Mouse (Mus musculus) embryonic facial prominence, embryonic 11.5 days (tissue): Measurements from ENCODE around the gene Tex10. TPM values are rescaled to one million over a fixed set of nuclear protein-coding genes. Genes with fewer than 3 reads are reported as not detected.
"Not testable (repeated sequence)": the region's sequence is repeated elsewhere in the genome, so short reads cannot be mapped to it uniquely, and the experiment has no call there.

Experiments
- ATAC-seq: fragments of 200-750 bp; cut with Nextera tagmentation; replicated peaks from 2 replicates; pipeline ENCODE4 v1.8.0; 2017; ENCODE audit warnings: low read depth; ENCODE audit not compliant: insufficient number of reproducible peaks, low FRiP score, low TSS enrichment
- DNase-seq: peaks from one replicate; pipeline ENCODE4 v3.0.0-alpha.2; 2015; ENCODE audit warnings: low spot score
- H3K27ac ChIP-seq: fragments of 300-500 bp; sonication (generic); replicated peaks from 2 replicates; pipeline ENCODE4 v1.5.1; 2014; ENCODE audit warnings: mild to moderate bottlenecking, low read depth, low read length, control low read depth
- H3K27me3 ChIP-seq: fragments of 300-500 bp; sonication (generic); 2 replicates; pipeline ENCODE4 v1.6.1; 2014; ENCODE audit warnings: mild to moderate bottlenecking, low read length, moderate library complexity, mixed read lengths; ENCODE audit not compliant: control insufficient read depth, insufficient read depth
- H3K36me3 ChIP-seq: fragments of 300-500 bp; sonication (generic); replicated peaks from 2 replicates; pipeline ENCODE4 v1.6.1; 2014; ENCODE audit warnings: low read depth, mild to moderate bottlenecking, low read length, moderate library complexity, mixed read lengths; ENCODE audit not compliant: control insufficient read depth, insufficient read depth
- H3K4me1 ChIP-seq: fragments of 300-500 bp; sonication (generic); 2 replicates; pipeline ENCODE4 v1.6.1; 2014; ENCODE audit warnings: low read length, mixed read lengths; ENCODE audit not compliant: control insufficient read depth, insufficient read depth
- H3K4me2 ChIP-seq: fragments of 300-500 bp; sonication (generic); 2 replicates; pipeline ENCODE4 v1.6.1; 2014; ENCODE audit warnings: low read depth, mild to moderate bottlenecking, control low read depth, low read length, moderate library complexity
- H3K4me3 ChIP-seq: fragments of 300-500 bp; sonication (generic); 2 replicates; pipeline ENCODE4 v1.5.1; 2014; ENCODE audit warnings: low read depth, low read length, control low read depth
- H3K9ac ChIP-seq: fragments of 300-500 bp; sonication (generic); replicated peaks from 2 replicates; pipeline ENCODE4 v1.6.1; 2014; ENCODE audit warnings: mild to moderate bottlenecking, control low read depth, low read length
- H3K9me3 ChIP-seq: fragments of 300-500 bp; sonication (generic); replicated peaks from 2 replicates; pipeline ENCODE4 v1.6.1; 2016; ENCODE audit warnings: mild to moderate bottlenecking, low read length, inconsistent platforms, mixed read lengths; ENCODE audit not compliant: control insufficient read depth
- WGBS: fragments of 180-500 bp; shearing (Covaris S2); extraction: QIAGEN DNeasy Blood & Tissue Kit; methylation state at CpG from one replicate; pipeline ENCODE4 v1.1.7; 2014; 5-methylcytosine and 5-hydroxymethylcytosine counted together
- polyA plus RNA-seq: library from polyadenylated mRNA; unstranded; fragments of >200 nt; fragmentation: Nextera tagmentation; extraction: Ambion mirVana; gene quantifications from 2 replicates; pipeline ENCODE4 v1.2.1, GENCODE M21; 2014

The Tex10 gene
- polyA plus RNA-seq, 1 experiment from 2014 or later: 103 TPM

- DNase-seq (no peak), ATAC-seq (no peak)
- H3K4me2 ChIP-seq: no peak overlapping the region
- no peak overlapping the region for H3K4me3 ChIP-seq
- no peaks in the 10 kb centered on the region for H3K4me1 ChIP-seq
- WGBS: 90% methylated on average over 8 of the region's 8 CpGs
- no peaks in the 10 kb centered on the region for H3K9me3 ChIP-seq
- H3K27me3 ChIP-seq: no peaks in the 10 kb centered on the region
- no peak overlapping the region for H3K9ac ChIP-seq
- no peaks in the 10 kb centered on the region for H3K36me3 ChIP-seq
- H3K27ac ChIP-seq: no peak overlapping the region
These were observed 54.3 kb downstream of the Tex10 start for GRCm38 (mm10) chr4:48418831-48419468.

DNA sequence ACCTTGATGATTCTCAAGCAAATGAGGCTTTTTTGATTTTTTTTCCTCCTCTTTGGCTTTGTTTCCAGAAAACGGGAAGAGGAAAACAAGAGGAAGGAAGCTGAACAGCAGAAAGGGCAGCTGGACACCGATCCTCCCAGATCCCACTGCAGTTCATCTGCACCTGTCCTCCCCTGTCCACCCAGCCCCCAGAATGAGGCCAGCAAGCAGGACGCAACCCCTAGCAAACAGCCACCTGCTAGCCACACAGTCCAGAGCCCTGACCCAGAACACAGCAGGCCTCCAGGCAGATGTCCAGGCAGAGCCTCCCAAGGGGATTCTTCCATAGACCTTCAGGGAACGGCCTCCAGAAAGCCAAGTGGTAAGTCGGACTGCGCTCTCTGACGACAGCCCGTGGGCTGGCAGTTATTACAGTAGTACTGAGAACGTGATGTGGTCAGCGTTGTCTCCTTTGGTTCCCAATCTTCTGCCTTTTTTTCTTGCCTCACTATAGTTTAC, 57.4 kb downstream of the Tex10 start:
- no peaks in the 10 kb centered on the region for H3K4me1 ChIP-seq
- 80% methylated on average over 10 of the region's 10 CpGs for WGBS
- DNase-seq (no peak), ATAC-seq (no peak)
- H3K9me3 ChIP-seq: no peaks in the 10 kb centered on the region
- no peaks in the 10 kb centered on the region for H3K36me3 ChIP-seq
- H3K9ac ChIP-seq: no peak overlapping the region
- H3K27ac ChIP-seq: no peak overlapping the region
- H3K27me3 ChIP-seq: no peaks in the 10 kb centered on the region
- no peak overlapping the region for H3K4me3 ChIP-seq
- H3K4me2 ChIP-seq: no peak overlapping the region

- H3K9me3 ChIP-seq: no peaks in the 10 kb centered on the region
- no peak overlapping the region for H3K4me3 ChIP-seq
- no peaks in the 10 kb centered on the region for H3K36me3 ChIP-seq
- WGBS: 88% methylated on average over 8 of the region's 8 CpGs
- no peak for ATAC-seq
- H3K4me1 ChIP-seq: no peaks in the 10 kb centered on the region
- DNase-seq: no peak
- no peak overlapping the region for H3K4me2 ChIP-seq
- no peaks in the 10 kb centered on the region for H3K27me3 ChIP-seq
- no peak overlapping the region for H3K9ac ChIP-seq
- no peak overlapping the region for H3K27ac ChIP-seq
These were observed 59.8 kb downstream of the Tex10 start for GRCm38 (mm10) chr4:48413473-48413872.

DNA sequence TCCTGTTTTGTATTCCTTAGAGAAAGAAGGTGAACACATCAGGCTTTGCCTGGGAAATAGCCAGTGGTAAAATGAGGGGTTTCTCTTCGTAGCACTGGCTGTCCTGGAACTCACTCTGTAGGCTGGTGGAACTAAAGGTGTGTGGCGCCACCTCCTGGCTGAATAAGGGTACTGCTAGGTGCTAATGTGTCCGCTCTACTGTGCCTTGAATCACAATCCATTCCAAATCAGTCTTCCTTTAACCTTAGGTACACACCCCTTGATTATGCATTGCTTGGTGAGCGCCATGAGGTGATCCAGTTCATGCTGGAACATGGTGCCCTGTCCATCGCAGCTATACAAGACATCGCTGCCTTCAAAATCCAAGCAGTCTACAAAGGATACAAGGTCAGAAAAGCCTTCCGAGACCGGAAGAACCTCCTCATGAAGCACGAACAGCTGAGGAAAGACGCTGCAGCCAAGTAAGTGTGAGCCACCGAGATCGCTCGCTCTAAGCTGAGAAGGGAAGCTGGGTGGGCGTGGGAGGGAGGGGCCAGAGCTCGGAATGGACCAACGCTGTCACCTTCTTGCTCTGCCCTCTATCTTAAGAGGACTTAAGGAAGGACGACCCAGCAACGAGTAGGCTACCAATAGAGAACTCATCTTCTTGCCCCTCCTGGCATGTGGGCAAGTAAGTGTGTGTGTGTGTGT, 65.8 kb downstream of the Tex10 start:
- H3K9ac ChIP-seq: no peak overlapping the region
- no peaks in the 10 kb centered on the region for H3K4me1 ChIP-seq
- ATAC-seq (0 out of 2 replicates have a peak, but pooled peaks have one; percentile 23), DNase-seq (peak; percentile 61)
- H3K27me3 ChIP-seq: no peaks in the 10 kb centered on the region
- no peaks in the 10 kb centered on the region for H3K36me3 ChIP-seq
- no peaks in the 10 kb centered on the region for H3K9me3 ChIP-seq
- WGBS: 42% methylated on average over 18 of the region's 18 CpGs
- H3K4me2 ChIP-seq: no peak overlapping the region
- H3K27ac ChIP-seq: no peak overlapping the region
- no peak overlapping the region for H3K4me3 ChIP-seq

- 85% methylated on average over 9 of the region's 10 CpGs for WGBS
- not testable (repeated sequence) for ATAC-seq, H3K27me3 ChIP-seq, H3K4me3 ChIP-seq, H3K9me3 ChIP-seq, H3K4me2 ChIP-seq, H3K4me1 ChIP-seq, H3K9ac ChIP-seq, H3K27ac ChIP-seq, DNase-seq, H3K36me3 ChIP-seq
These were observed 67.4 kb downstream of the Tex10 start for GRCm38 (mm10) chr4:48405724-48406491.

GRCm38 (mm10) chr4:48403066-48403640, 70.1 kb downstream of the Tex10 start:
- Histone ChIP-seq H3K9ac (no peak overlapping the region), H3K4me3 (no peak overlapping the region), H3K36me3 (no peaks in the 10 kb centered on the region), H3K27ac (no peak overlapping the region), H3K27me3 (no peaks in the 10 kb centered on the region), H3K4me2 (no peak overlapping the region), H3K9me3 (no peaks in the 10 kb centered on the region), H3K4me1 (no peaks in the 10 kb centered on the region)
- WGBS: 84% methylated on average over 16 of the region's 16 CpGs
- DNase-seq: no peak
- no peak for ATAC-seq

DNA sequence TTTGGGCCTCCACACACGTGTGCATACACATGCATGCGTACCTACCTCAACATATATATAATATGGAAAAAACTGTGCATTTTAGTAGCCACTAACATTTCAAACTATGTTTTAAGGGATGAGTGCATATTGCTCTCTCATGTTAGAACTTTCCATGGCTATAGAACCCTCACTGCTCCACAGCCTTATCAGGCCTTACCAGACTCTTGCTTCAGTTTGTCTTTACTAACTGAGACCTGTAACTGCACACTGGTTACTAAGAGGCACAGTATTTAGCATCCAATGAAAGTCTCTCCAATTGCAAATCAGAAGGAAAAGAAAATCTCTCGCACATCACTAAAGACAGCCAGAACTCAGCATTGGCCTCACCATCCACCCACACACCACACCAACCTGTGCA, 76.3 kb downstream of the Tex10 start:
- WGBS: 87% methylated on average over 3 of the region's 3 CpGs
- no peaks in the 10 kb centered on the region for H3K4me1 ChIP-seq
- no peak overlapping the region for H3K4me2 ChIP-seq
- H3K4me3 ChIP-seq: no peak overlapping the region
- DNase-seq (no peak), ATAC-seq (no peak)
- H3K9me3 ChIP-seq: no peaks in the 10 kb centered on the region
- H3K36me3 ChIP-seq: no peaks in the 10 kb centered on the region
- H3K27ac ChIP-seq: no peak overlapping the region
- H3K9ac ChIP-seq: no peak overlapping the region
- no peaks in the 10 kb centered on the region for H3K27me3 ChIP-seq
